Mouse (Mus musculus) heart, postnatal 0 days (tissue): ENCODE data around the gene Epor. TPM values are rescaled to one million over a fixed set of nuclear protein-coding genes. Genes with fewer than 3 reads are reported as not detected.
A peak's percentile ranks its signal among the peaks of the same experiment; 100 is the strongest.

Experiments used
- ATAC-seq: fragments of 200-750 bp; cut with Nextera tagmentation; 2 replicates; pipeline ENCODE4 v1.8.0; 2017; ENCODE audit warnings: low read depth, moderate number of reproducible peaks, moderate library complexity; ENCODE audit not compliant: insufficient read depth
- DNase-seq: peaks from one replicate; pipeline ENCODE4 v3.0.0-alpha.2; 2016; ENCODE audit warnings: low spot score
- H3K27ac ChIP-seq: fragments of 300-500 bp; sonication (generic); 2 replicates; pipeline ENCODE4 v1.5.1; 2014; ENCODE audit warnings: low read depth, mild to moderate bottlenecking
- H3K27me3 ChIP-seq: fragments of 300-500 bp; sonication (generic); 2 replicates; pipeline ENCODE4 v1.6.1; 2014; ENCODE audit warnings: low read length, mixed read lengths; ENCODE audit not compliant: control insufficient read depth, insufficient read depth
- H3K36me3 ChIP-seq: fragments of 300-500 bp; sonication (generic); replicated peaks from 2 replicates; pipeline ENCODE4 v1.6.1; 2014; ENCODE audit warnings: low read length, mixed read lengths; ENCODE audit not compliant: control insufficient read depth, insufficient read depth
- H3K4me1 ChIP-seq: fragments of 300-500 bp; sonication (generic); 2 replicates; pipeline ENCODE4 v1.6.1; 2014; ENCODE audit warnings: antibody characterized with exemption; ENCODE audit not compliant: control insufficient read depth, insufficient read depth
- H3K4me2 ChIP-seq: fragments of 300-500 bp; sonication (generic); 2 replicates; pipeline ENCODE4 v1.6.1; 2014; ENCODE audit warnings: low read depth, mild to moderate bottlenecking, low read length, moderate library complexity
- H3K4me3 ChIP-seq: fragments of 300-500 bp; sonication (generic); 2 replicates; pipeline ENCODE4 v1.5.1; 2014; ENCODE audit warnings: low read depth, low read length
- H3K9ac ChIP-seq: fragments of 300-500 bp; sonication (generic); replicated peaks from 2 replicates; pipeline ENCODE4 v1.6.1; 2014; ENCODE audit warnings: low read depth, low read length, mixed read lengths
- H3K9me3 ChIP-seq: fragments of 300-500 bp; sonication (generic); replicated peaks from 2 replicates; pipeline ENCODE4 v1.6.1; 2016; ENCODE audit warnings: low read length; ENCODE audit not compliant: control insufficient read depth
- CTCF ChIP-seq: IDR thresholded peaks from 2 replicates; pipeline ENCODE4 v1.5.1; 2016; ENCODE audit warnings: antibody characterized with exemption, control low read depth, low read depth
- EP300 ChIP-seq: IDR thresholded peaks from 2 replicates; pipeline ENCODE4 v1.6.1; 2016; ENCODE audit warnings: antibody characterized with exemption, low read depth
- WGBS: fragments of 180-500 bp; shearing (Covaris S2); extraction: QIAGEN DNeasy Blood & Tissue Kit; methylation state at CpG from one replicate; pipeline ENCODE4 v1.1.7; 2014; 5-methylcytosine and 5-hydroxymethylcytosine counted together
- polyA plus RNA-seq: library from polyadenylated mRNA; unstranded; fragments of >200 nt; fragmentation: Nextera tagmentation; extraction: Ambion mirVana; gene quantifications from 2 replicates; pipeline ENCODE4 v1.2.1, GENCODE M21; 2015
- total RNA-seq: library from RNA; depleted of rRNA; stranded (reverse); fragments of >200 nt; gene quantifications from 2 replicates; pipeline ENCODE4 v1.2.3, GENCODE M21; 2014; ENCODE audit warnings: low replicate concordance

Epor gene
- total and polyA plus RNA-seq, 2 experiments from 2014 or later = 2.8 to 3.4 TPM

DNA sequence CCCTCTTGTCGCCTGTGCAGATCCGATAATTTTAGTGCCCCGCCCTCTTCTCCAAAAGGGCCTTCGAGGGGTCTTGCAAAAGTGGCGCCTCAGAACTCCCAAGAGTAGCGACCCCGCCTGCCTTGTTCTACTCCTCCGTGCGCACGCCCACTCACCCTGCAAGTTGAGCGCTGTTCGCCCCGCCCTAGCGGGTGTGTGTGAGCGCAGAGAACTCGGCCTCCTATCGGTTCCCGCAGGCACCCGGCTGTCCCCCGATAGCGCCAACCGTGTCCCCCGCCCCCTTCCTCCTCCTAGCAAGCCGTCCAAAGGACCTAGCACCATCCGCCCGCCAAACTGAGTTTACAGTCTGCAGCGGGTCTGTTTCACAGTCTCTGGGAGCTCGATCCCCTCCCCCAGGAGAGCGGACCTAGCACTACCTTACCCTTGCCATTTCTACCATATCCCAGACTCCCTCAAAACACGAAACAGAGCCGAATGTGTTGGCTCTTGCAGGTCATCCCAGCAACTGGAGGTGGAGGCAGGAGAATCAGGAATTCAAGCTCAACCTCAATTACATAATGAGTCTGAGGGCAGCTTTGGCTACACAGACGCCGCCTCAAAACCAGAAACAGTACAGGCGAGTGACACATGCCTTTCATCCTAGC, 768 bp downstream of the Epor start:
- WGBS = 3% methylated on average over 34 of the region's 34 CpGs
- Histone ChIP-seq H3K9ac (0 out of 2 replicates have a peak overlapping the region, but pooled peaks have one; percentile 13), H3K9me3 (no peaks in the 10 kb centered on the region), H3K27ac (no peak overlapping the region), H3K4me3 (peak overlapping the region; percentile 45), H3K4me1 (peaks cover 25% of the 10 kb centered on the region), H3K4me2 (peak overlapping the region; percentile 89), H3K27me3 (peaks cover 25% of the 10 kb centered on the region), H3K36me3 (no peaks in the 10 kb centered on the region)
- ATAC-seq = peak; percentile 62
- DNase-seq = peak; percentile 17
- no peak for TF ChIP-seq CTCF
- TF ChIP-seq EP300 = no peak

DNA sequence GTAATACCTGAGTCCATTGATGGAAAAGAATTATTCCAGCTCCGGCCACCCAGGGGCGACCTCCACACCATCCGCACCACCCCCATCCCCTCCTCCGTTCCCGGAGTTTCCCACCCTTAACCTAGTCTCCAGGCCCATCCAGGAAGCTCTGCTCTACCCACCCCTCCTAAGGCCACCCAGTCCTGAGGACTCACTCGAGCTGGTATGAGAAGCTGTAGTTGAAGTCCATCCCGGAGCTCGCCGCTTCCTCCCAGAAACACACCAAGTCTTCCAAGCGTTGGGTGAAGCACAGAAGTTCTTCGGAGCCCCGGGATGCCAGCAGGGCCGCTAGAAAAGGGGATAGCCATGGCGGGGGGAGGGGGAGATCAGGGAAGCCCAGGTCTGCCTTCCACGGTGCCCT, 1.3 kb downstream of the Epor start:
- Histone ChIP-seq H3K4me1 (peaks cover 25% of the 10 kb centered on the region), H3K4me3 (peak overlapping the region; percentile 45), H3K9me3 (no peaks in the 10 kb centered on the region), H3K4me2 (peak overlapping the region; percentile 89), H3K36me3 (no peaks in the 10 kb centered on the region), H3K27me3 (peaks cover 25% of the 10 kb centered on the region), H3K9ac (0 out of 2 replicates have a peak overlapping the region, but pooled peaks have one; percentile 13), H3K27ac (no peak overlapping the region)
- DNase-seq = no peak
- ATAC-seq = peak; percentile 52; the same call in 1 of the 2 replicates
- 1% methylated on average over 15 of the region's 15 CpGs for WGBS
- no peak for TF ChIP-seq EP300
- TF ChIP-seq CTCF = no peak

DNA sequence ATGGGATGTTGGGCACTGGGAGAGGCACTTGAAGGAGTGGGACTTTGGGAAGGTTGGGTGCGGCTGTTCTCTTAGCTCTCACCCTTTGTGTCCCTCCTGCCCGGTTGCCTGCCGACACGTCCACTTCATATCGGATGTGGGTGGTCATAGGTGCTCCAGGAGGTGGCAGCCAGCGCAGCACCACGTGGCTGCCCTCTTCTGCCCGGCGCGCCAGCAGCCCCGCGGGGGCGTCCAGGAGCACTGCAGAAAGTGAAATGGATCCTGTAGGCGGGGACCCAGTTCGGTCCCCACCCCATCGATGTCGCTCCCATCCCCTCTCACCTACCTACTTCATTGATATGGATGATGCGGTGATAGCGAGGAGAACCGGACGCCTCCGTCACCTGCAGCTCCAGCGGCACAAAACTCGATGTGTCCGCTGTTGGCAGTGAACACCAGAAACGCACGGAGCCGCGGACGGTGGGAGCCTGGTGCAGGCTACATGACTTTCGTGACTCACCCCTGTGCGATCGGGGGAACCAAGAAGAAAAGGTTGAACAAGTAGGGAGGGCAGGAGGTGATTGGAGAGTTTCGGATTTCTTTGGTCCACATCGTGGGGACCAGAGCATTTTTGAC, 1.8 kb downstream of the Epor start:
- 3% methylated on average over 35 of the region's 35 CpGs for WGBS
- H3K27me3 ChIP-seq = peaks cover 25% of the 10 kb centered on the region
- no peak for DNase-seq
- peaks cover 27% of the 10 kb centered on the region for H3K4me1 ChIP-seq
- H3K4me2 ChIP-seq = peak overlapping the region; percentile 89
- no peak overlapping the region for H3K27ac ChIP-seq
- TF ChIP-seq CTCF (no peak), EP300 (no peak)
- no peaks in the 10 kb centered on the region for H3K36me3 ChIP-seq
- peak overlapping the region; percentile 45 for H3K4me3 ChIP-seq
- ATAC-seq = no peak
- H3K9ac ChIP-seq = no peak overlapping the region
- H3K9me3 ChIP-seq = no peaks in the 10 kb centered on the region

DNA sequence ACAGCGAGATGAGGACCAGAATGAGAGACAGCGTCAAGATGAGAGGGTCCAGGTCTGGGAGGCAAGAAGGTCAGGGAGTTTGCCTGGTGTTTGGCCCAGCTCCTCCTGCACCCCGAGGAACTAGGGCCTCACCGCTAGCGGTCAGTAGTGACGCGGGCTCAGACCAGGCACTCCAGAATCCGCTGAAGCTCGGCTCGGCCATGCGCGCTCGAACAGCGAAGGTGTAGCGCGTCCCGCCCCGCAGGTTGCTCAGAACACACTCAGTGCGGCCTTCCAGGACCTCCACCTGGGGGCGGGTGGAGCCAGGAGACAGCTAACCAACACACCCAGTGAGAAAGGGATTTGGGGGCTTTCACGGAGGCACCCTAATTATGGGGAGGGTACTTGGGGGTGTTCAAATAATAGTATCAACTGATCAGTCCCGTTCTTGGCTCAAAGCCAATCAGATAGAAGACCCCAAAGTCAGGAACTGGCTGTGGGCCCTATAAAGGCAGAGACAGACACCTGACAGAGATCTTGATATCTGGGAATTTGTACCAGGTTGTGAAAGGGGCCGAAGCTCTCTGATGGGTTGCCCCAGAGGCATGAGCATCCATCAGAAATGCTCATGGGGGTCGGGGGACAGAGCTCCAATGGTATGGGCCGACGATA, 2.6 kb downstream of the Epor start:
- peaks cover 30% of the 10 kb centered on the region for H3K4me1 ChIP-seq
- no peak overlapping the region for H3K4me3 ChIP-seq
- peaks cover 25% of the 10 kb centered on the region for H3K27me3 ChIP-seq
- H3K9me3 ChIP-seq = no peaks in the 10 kb centered on the region
- no peak overlapping the region for H3K9ac ChIP-seq
- 17% methylated on average over 26 of the region's 26 CpGs for WGBS
- TF ChIP-seq CTCF (no peak), EP300 (no peak)
- DNase-seq = no peak
- H3K36me3 ChIP-seq = no peaks in the 10 kb centered on the region
- no peak overlapping the region for H3K27ac ChIP-seq
- ATAC-seq = no peak
- no peak overlapping the region for H3K4me2 ChIP-seq

DNA sequence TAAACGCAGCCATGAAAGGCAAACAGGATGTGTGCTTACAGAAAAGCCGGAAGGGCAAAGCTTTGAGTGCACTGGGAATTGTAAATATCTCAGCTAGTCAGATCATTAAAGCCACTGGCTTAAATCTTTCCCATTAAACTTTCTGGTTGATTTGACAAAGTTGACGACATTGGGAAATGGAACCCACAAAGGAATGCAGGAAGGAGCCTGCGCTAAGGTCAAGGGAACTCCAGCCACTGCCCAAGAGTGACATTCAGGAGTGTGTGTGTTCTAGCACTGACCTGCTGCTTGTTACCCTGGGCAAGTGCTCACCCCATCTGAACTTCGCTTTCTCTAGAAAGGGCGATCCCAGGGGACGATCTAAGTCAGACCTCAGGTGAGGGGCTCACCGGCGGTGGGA, 3.2 kb downstream of the Epor start:
- TF ChIP-seq CTCF (no peak), EP300 (no peak)
- Histone ChIP-seq H3K4me3 (no peak overlapping the region), H3K36me3 (no peaks in the 10 kb centered on the region), H3K27ac (no peak overlapping the region), H3K4me2 (no peak overlapping the region), H3K4me1 (peaks cover 30% of the 10 kb centered on the region), H3K9ac (no peak overlapping the region), H3K27me3 (peaks cover 25% of the 10 kb centered on the region), H3K9me3 (no peaks in the 10 kb centered on the region)
- ATAC-seq = no peak
- no peak for DNase-seq
- WGBS = 63% methylated on average over 9 of the region's 9 CpGs
